Mouse (Mus musculus) midbrain, embryonic 13.5 days (tissue): ENCODE measurements around the gene Zfp683. TPM values are rescaled to one million over a fixed set of nuclear protein-coding genes. Genes with fewer than 3 reads are reported as not detected.

Experiments used
- ATAC-seq: fragments of 200-750 bp; cut with Nextera tagmentation; 2 replicates; pipeline ENCODE4 v1.8.0; 2017; ENCODE audit warnings: mild to moderate bottlenecking, moderate TSS enrichment, moderate library complexity
- H3K27ac ChIP-seq: fragments of 300-500 bp; sonication (generic); 2 replicates; pipeline ENCODE4 v1.5.1; 2015; ENCODE audit warnings: inconsistent platforms, mild to moderate bottlenecking, moderate library complexity
- H3K27me3 ChIP-seq: fragments of 300-500 bp; sonication (generic); 2 replicates; pipeline ENCODE4 v1.6.1; 2015; ENCODE audit warnings: mild to moderate bottlenecking, inconsistent platforms
- H3K36me3 ChIP-seq: fragments of 300-500 bp; sonication (generic); 2 replicates; pipeline ENCODE4 v1.6.1; 2015; ENCODE audit warnings: mild to moderate bottlenecking, inconsistent platforms
- H3K4me1 ChIP-seq: fragments of 300-500 bp; sonication (generic); replicated peaks from 2 replicates; pipeline ENCODE4 v1.6.1; 2015; ENCODE audit warnings: inconsistent platforms
- H3K4me2 ChIP-seq: fragments of 300-500 bp; sonication (generic); replicated peaks from 2 replicates; pipeline ENCODE4 v1.6.1; 2015; ENCODE audit warnings: moderate library complexity, mild to moderate bottlenecking, inconsistent platforms
- H3K4me3 ChIP-seq: fragments of 300-500 bp; sonication (generic); replicated peaks from 2 replicates; pipeline ENCODE4 v1.5.1; 2015; ENCODE audit warnings: mild to moderate bottlenecking, inconsistent platforms
- H3K9ac ChIP-seq: fragments of 300-500 bp; sonication (generic); replicated peaks from 2 replicates; pipeline ENCODE4 v1.6.1; 2015; ENCODE audit warnings: mild to moderate bottlenecking, inconsistent platforms
- H3K9me3 ChIP-seq: fragments of 300-500 bp; sonication (generic); 2 replicates; pipeline ENCODE4 v1.6.1; 2016; ENCODE audit warnings: mild to moderate bottlenecking, inconsistent platforms
- WGBS: fragments of 180-500 bp; shearing (Covaris S2); methylation state at CpG from one replicate; pipeline ENCODE4 v1.1.7; 2015; 5-methylcytosine and 5-hydroxymethylcytosine counted together
- polyA plus RNA-seq: library from polyadenylated mRNA; unstranded; fragments of >200 nt; fragmentation: Nextera tagmentation; extraction: Ambion mirVana; gene quantifications from 2 replicates; pipeline ENCODE4 v1.2.1, GENCODE M21; 2015

The Zfp683 gene
- polyA plus RNA-seq, 1 experiment from 2014 or later: not detected

- WGBS: 88% methylated on average over 6 of the region's 6 CpGs
Observed at GRCm38 (mm10) chr4:134058908-134059307, 5.3 kb downstream of the Zfp683 start.

GRCm38 (mm10) chr4:134060135-134060865 is 6.7 kb downstream of the Zfp683 start, which contains the start of gene Crybg2:
Gene Crybg2, plus strand, starts transcription at chr4:134060815.
- WGBS: 49% methylated on average over 28 of the region's 28 CpGs
- no peak for ATAC-seq
- no peaks in the 10 kb centered on the region for H3K4me1 ChIP-seq
- H3K4me2 ChIP-seq: no peak within 1 kb of the TSS
- no peak within 1 kb of the TSS for H3K27ac ChIP-seq
- H3K27me3 ChIP-seq: peaks cover 15% of the 10 kb centered on the region
- no peaks in the 10 kb centered on the region for H3K36me3 ChIP-seq
- H3K9ac ChIP-seq: no peak within 1 kb of the TSS
- no peak within 1 kb of the TSS for H3K4me3 ChIP-seq
- H3K9me3 ChIP-seq: no peaks in the 10 kb centered on the region

More at GRCm38 (mm10) chr4:134058908-134059307, 5.3 kb downstream of the Zfp683 start:
- no peaks in the 10 kb centered on the region for H3K4me1 ChIP-seq
- no peak overlapping the region for H3K27ac ChIP-seq
- no peaks in the 10 kb centered on the region for H3K36me3 ChIP-seq
- 0 out of 2 replicates have a peak, but pooled peaks cover 8% of the 10 kb centered on the region for H3K27me3 ChIP-seq
- H3K4me3 ChIP-seq: no peak overlapping the region
- H3K9ac ChIP-seq: no peak overlapping the region
- no peak for ATAC-seq
- H3K4me2 ChIP-seq: no peak overlapping the region
- H3K9me3 ChIP-seq: no peaks in the 10 kb centered on the region

- peaks cover 22% of the 10 kb centered on the region for H3K27me3 ChIP-seq
- no peak overlapping the region for H3K4me3 ChIP-seq
- ATAC-seq: no peak
- WGBS: 63% methylated on average over 18 of the region's 18 CpGs
- H3K27ac ChIP-seq: no peak overlapping the region
- no peaks in the 10 kb centered on the region for H3K4me1 ChIP-seq
- H3K9me3 ChIP-seq: no peaks in the 10 kb centered on the region
- H3K4me2 ChIP-seq: no peak overlapping the region
- no peaks in the 10 kb centered on the region for H3K36me3 ChIP-seq
- H3K9ac ChIP-seq: no peak overlapping the region
Observed at GRCm38 (mm10) chr4:134061166-134061830, 7.7 kb downstream of the Zfp683 start.

DNA sequence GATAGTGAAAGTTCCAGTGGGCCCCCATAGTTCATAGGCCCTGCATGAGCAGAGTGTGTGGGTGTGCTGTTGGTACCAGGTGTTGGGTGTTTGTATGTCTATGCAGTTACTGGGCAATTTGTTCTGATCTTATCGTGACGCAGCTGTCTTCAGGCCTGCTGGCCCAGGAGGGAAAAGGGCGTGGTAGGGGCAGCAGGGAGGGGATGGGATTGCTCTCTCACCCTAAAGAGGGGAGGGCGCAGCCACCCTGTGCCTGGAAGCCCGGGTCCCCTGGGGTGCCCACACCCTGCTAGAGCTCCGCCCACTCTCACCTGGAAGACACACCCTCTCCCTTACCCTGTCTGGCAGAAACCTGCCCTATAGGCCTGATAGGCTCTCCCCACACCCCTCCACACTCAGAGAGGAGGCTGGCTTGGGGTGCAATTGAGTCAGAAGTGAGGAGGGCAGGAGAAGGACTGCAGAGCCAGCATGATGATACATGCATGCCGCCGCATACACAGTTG is 8.4 kb downstream of the Zfp683 start:
- ATAC-seq: no peak
- no peaks in the 10 kb centered on the region for H3K9me3 ChIP-seq
- peaks cover 23% of the 10 kb centered on the region for H3K27me3 ChIP-seq
- no peaks in the 10 kb centered on the region for H3K4me1 ChIP-seq
- H3K4me2 ChIP-seq: no peak overlapping the region
- H3K4me3 ChIP-seq: no peak overlapping the region
- no peak overlapping the region for H3K9ac ChIP-seq
- no peak overlapping the region for H3K27ac ChIP-seq
- no peaks in the 10 kb centered on the region for H3K36me3 ChIP-seq
- 62% methylated on average over 8 of the region's 8 CpGs for WGBS

DNA sequence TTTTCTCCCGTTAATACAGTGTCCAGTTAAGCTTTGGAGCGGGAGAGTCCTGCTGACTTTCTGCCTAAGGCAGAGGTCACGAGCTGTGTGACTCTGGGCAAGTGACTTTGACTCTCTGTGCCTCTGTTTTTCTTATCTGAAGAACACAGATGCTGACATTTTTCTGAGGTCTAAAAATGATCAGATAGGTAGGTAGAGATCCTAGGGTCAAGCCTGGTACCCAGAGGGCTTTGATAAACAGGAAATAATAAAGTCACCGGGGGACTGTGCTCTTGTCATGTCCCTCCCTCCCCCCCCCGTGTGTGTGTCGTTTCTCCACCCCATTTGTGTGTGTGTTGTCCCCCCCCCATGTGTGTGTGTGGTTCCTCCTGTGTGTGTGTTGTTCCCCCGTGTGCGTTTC is 8.9 kb downstream of the Zfp683 start:
- Histone ChIP-seq H3K27me3 (peaks cover 23% of the 10 kb centered on the region), H3K36me3 (no peaks in the 10 kb centered on the region), H3K9me3 (no peaks in the 10 kb centered on the region), H3K4me2 (no peak overlapping the region), H3K4me1 (no peaks in the 10 kb centered on the region), H3K27ac (no peak overlapping the region), H3K9ac (no peak overlapping the region), H3K4me3 (no peak overlapping the region)
- no peak for ATAC-seq
- WGBS: 72% methylated on average over 8 of the region's 8 CpGs

DNA sequence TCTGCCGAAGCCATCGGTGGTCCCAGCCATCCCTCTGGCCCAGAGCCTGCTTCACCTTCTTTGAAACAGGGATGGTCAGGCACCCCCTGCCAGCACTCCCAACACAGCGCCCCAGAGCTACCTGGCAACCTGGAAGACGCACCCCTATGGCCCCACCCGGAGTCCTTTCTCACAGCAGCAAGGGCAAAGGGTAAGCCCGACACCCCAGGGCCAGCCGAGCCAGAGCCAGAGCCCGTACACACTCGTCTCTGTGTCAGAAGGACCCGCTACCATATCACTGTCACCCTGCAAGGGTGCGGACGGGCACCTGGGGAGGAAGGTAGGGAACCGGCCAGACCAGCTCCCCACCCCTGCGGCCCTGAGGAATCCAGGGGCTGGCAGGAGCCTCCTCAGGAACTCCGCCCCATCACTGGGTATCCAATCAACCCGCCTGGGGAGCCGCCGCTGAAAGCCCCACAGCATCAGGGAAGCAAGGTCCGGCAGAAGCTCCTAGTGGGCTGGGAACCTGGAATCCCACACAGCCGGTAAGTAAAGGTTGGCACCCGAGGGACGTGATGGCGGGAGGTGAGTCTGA is 11.9 kb downstream of the Zfp683 start:
- no peaks in the 10 kb centered on the region for H3K9me3 ChIP-seq
- H3K4me2 ChIP-seq: no peak overlapping the region
- H3K4me3 ChIP-seq: no peak overlapping the region
- ATAC-seq: no peak
- no peak overlapping the region; the same call in 1 of the 2 replicates for H3K9ac ChIP-seq
- H3K4me1 ChIP-seq: no peaks in the 10 kb centered on the region
- no peaks in the 10 kb centered on the region for H3K36me3 ChIP-seq
- H3K27ac ChIP-seq: no peak overlapping the region
- 19% methylated on average over 23 of the region's 23 CpGs for WGBS
- peaks cover 17% of the 10 kb centered on the region for H3K27me3 ChIP-seq

DNA sequence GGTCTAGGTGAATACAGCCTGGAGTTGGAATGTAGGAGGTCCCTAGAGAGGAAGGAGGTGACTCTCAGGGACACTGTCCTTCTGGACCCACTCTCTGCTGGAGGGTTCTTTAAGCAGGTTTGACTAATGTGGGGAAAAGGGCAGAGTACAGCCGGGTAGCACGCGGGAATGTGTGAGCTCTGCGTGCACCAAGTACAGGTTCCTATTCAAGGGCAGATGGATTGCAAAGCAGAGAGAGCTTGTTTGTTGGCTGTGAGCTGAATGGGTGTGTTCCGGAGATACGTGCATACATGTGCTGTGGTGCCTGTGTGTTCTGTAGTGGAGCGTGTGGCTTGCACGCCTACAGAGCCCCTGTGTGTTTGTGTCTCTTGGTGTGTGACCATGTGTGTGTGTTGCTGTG is 13.7 kb downstream of the Zfp683 start:
- Histone ChIP-seq H3K9ac (no peak overlapping the region), H3K4me1 (no peaks in the 10 kb centered on the region), H3K4me2 (no peak overlapping the region), H3K9me3 (no peaks in the 10 kb centered on the region), H3K27me3 (peaks cover 15% of the 10 kb centered on the region), H3K27ac (no peak overlapping the region), H3K36me3 (no peaks in the 10 kb centered on the region), H3K4me3 (no peak overlapping the region)
- ATAC-seq: no peak
- WGBS: 94% methylated on average over 8 of the region's 8 CpGs

DNA sequence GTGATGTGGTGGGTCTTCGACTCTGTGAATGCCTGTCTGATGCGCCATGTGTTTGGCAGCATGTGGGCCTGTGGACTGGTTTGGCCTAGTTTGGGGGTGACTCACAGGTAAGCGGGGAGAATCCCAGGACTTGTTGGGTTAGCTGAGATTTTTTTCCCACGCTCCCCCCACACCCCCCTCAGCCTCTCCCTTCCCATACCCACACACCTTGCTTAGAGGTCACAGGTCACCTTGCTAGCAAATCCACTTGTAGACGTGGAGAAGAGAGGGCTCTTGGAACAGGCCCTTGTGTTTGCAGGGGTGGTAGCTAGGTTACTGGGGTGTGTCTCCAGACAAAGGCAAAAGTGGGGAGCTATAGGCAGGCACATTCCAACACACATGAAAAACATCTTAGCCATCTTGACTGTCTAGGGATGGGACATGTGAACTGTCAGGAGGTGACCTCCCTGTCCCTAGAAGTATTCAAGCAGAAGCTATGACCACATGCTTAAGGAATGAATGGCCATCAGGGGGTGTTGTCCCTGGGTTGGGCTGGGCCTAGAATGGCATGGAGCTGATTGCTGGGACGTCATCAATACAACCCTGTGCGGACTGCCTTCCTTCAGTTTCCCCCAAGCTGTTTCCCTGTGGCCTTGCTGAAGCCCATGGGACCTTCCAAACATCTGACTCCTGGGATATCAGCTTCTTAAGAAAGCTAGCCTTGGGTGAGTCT is 14.4 kb downstream of the Zfp683 start:
- H3K4me1 ChIP-seq: no peaks in the 10 kb centered on the region
- no peaks in the 10 kb centered on the region for H3K36me3 ChIP-seq
- H3K9me3 ChIP-seq: no peaks in the 10 kb centered on the region
- no peak overlapping the region for H3K9ac ChIP-seq
- no peak overlapping the region for H3K4me2 ChIP-seq
- peaks cover 15% of the 10 kb centered on the region for H3K27me3 ChIP-seq
- 78% methylated on average over 7 of the region's 7 CpGs for WGBS
- no peak for ATAC-seq
- H3K27ac ChIP-seq: no peak overlapping the region
- H3K4me3 ChIP-seq: no peak overlapping the region

DNA sequence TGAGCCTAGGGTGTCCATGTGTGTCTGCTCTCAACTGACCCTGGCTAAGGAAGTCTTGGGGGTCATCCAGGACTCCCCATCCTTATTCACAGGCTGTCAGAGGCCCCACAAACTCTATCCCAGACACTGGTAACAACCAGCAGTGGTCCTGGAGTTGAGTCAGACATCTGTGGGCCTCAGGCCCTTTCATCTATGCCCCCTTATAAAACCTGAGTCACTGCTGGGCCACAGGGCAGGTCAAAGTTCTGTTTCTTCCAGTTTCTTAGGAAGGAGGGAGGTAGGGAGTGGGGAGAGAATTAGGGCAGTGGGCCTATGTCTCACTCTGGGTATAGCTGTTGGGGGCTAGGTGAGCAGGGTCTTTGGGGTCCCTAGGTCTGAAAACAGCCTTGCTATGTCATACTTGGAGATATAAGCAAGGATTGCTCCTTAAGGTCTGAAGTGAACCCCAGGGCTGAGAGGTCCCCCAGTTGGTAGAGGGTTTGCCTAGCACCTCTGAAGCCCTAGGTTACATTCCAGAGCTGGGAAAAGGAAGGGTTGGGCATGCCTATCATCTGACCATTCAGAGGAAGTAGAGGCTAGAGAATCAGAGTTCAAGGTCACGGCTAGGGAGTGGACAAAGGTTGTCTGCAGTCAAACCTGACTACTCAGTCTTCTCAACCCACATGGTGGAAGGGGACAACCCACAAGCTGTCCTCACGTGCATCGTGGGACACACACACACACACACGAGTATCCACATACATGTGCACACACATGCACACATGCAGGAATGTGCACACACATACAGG is 15.3 kb downstream of the Zfp683 start:
- ATAC-seq: no peak
- Histone ChIP-seq H3K4me2 (no peak overlapping the region), H3K36me3 (no peaks in the 10 kb centered on the region), H3K4me1 (no peaks in the 10 kb centered on the region), H3K27me3 (peaks cover 15% of the 10 kb centered on the region), H3K27ac (no peak overlapping the region), H3K4me3 (no peak overlapping the region), H3K9me3 (no peaks in the 10 kb centered on the region), H3K9ac (no peak overlapping the region)
- WGBS: 86% methylated on average over 4 of the region's 4 CpGs

GRCm38 (mm10) chr4:134078694-134079093 is 25.1 kb downstream of the Zfp683 start:
- Histone ChIP-seq H3K4me1 (peaks cover 13% of the 10 kb centered on the region), H3K9ac (no peak overlapping the region), H3K36me3 (no peaks in the 10 kb centered on the region), H3K4me3 (no peak overlapping the region), H3K27me3 (peaks cover 34% of the 10 kb centered on the region), H3K27ac (no peak overlapping the region), H3K9me3 (no peaks in the 10 kb centered on the region), H3K4me2 (no peak overlapping the region)
- 34% methylated on average over 2 of the region's 3 CpGs for WGBS
- 0 out of 2 replicates have a peak, but pooled peaks have one; percentile 47 for ATAC-seq

DNA sequence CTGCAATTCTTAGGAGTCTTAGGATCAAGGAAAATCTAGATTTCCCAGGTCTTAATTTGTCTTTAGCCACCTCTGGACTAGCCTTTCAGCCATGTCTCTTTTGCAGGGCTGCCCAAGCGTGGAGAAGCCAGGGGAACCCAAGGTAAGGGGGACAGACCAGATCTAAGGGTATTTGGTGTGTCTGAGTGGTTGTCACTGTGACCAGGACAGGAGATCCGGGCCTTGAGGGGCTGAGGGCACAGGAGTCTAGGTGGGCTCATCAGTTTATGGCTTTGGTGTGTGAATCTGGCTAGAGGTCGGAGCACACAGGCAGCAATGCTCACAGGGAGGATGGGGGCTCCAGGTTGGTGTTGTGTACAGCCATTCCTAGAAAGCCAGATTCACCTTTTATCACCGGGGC is 27.0 kb downstream of the Zfp683 start:
- Histone ChIP-seq H3K27ac (no peak overlapping the region), H3K4me2 (no peak overlapping the region), H3K4me1 (peaks cover 13% of the 10 kb centered on the region), H3K27me3 (peaks cover 34% of the 10 kb centered on the region), H3K36me3 (no peaks in the 10 kb centered on the region), H3K9me3 (peaks cover 3% of the 10 kb centered on the region; the same call in 1 of the 2 replicates), H3K9ac (no peak overlapping the region), H3K4me3 (no peak overlapping the region)
- ATAC-seq: no peak
- WGBS: 81% methylated on average over 4 of the region's 4 CpGs
